Mouse (Mus musculus) liver, adult 2 months (tissue): Measurements from ENCODE around the gene Sall1.

Experiments used
- CTCF ChIP-seq: fragments of 200-500 bp; IDR thresholded peaks from 2 replicates; pipeline ENCODE4 v1.5.1; 2011; ENCODE audit warnings: low read depth, low read length, control low read depth
- POLR2A ChIP-seq: fragments of 200-500 bp; IDR thresholded peaks from 2 replicates; pipeline ENCODE4 v1.6.1; 2011; ENCODE audit warnings: low read length, control low read depth; ENCODE audit not compliant: insufficient read depth; ENCODE audit errors: extremely low read depth

GRCm38 (mm10) chr8:89015539-89015938 is 28.4 kb downstream of the Sall1 start:
- TF ChIP-seq POLR2A (no peak), CTCF (no peak)
